Mouse (Mus musculus) limb, embryonic 14.5 days (tissue): ENCODE results near the gene Nol9. TPM values are rescaled to one million over a fixed set of nuclear protein-coding genes. Genes with fewer than 3 reads are reported as not detected.

ENCODE experiments used
- ATAC-seq: fragments of 200-750 bp; cut with Nextera tagmentation; 2 replicates; pipeline ENCODE4 v1.8.0; 2017; ENCODE audit warnings: low read depth, moderate number of reproducible peaks, moderate TSS enrichment; ENCODE audit not compliant: low FRiP score
- DNase-seq: peaks from one replicate; pipeline ENCODE4 v3.0.0-alpha.2; 2015; ENCODE audit warnings: low spot score
- H3K27ac ChIP-seq: fragments of 300-500 bp; sonication (generic); replicated peaks from 2 replicates; pipeline ENCODE4 v1.5.1; 2014; ENCODE audit warnings: low read depth, mild to moderate bottlenecking, low read length, moderate library complexity, mixed read lengths
- H3K27me3 ChIP-seq: fragments of 300-500 bp; sonication (generic); 2 replicates; pipeline ENCODE4 v1.6.1; 2014; ENCODE audit warnings: low read length, mixed read lengths; ENCODE audit not compliant: control insufficient read depth, insufficient read depth
- H3K36me3 ChIP-seq: fragments of 300-500 bp; sonication (generic); 2 replicates; pipeline ENCODE4 v1.6.1; 2014; ENCODE audit warnings: mild to moderate bottlenecking, low read length, moderate library complexity, mixed read lengths; ENCODE audit not compliant: control insufficient read depth, insufficient read depth
- H3K4me1 ChIP-seq: fragments of 300-500 bp; sonication (generic); 2 replicates; pipeline ENCODE4 v1.6.1; 2014; ENCODE audit warnings: antibody characterized with exemption, low read length, mixed read lengths; ENCODE audit not compliant: control insufficient read depth, insufficient read depth
- H3K4me2 ChIP-seq: fragments of 300-500 bp; sonication (generic); replicated peaks from 2 replicates; pipeline ENCODE4 v1.6.1; 2014; ENCODE audit warnings: low read depth, mild to moderate bottlenecking, low read length, moderate library complexity; ENCODE audit not compliant: severe bottlenecking
- H3K4me3 ChIP-seq: fragments of 300-500 bp; sonication (generic); replicated peaks from 2 replicates; pipeline ENCODE4 v1.5.1; 2014; ENCODE audit warnings: low read length
- H3K9ac ChIP-seq: fragments of 300-500 bp; sonication (generic); 2 replicates; pipeline ENCODE4 v1.6.1; 2014; ENCODE audit warnings: mild to moderate bottlenecking, low read depth, low read length, moderate library complexity; ENCODE audit not compliant: severe bottlenecking
- H3K9me3 ChIP-seq: fragments of 300-500 bp; sonication (generic); 2 replicates; pipeline ENCODE4 v1.6.1; 2016; ENCODE audit warnings: low read length; ENCODE audit not compliant: control insufficient read depth
- POLR2A ChIP-seq: fragments of 200-500 bp; IDR thresholded peaks from 2 replicates; pipeline ENCODE4 v1.8.0; 2012; ENCODE audit warnings: inconsistent platforms, mild to moderate bottlenecking, moderate library complexity, borderline replicate concordance; ENCODE audit not compliant: insufficient read depth, insufficient read length; ENCODE audit errors: extremely low read depth
- WGBS: fragments of 180-500 bp; shearing (Covaris S2); extraction: QIAGEN DNeasy Blood & Tissue Kit; methylation state at CpG from one replicate; pipeline ENCODE4 v1.1.7; 2014; 5-methylcytosine and 5-hydroxymethylcytosine counted together
- polyA plus RNA-seq, 2 experiments: library from polyadenylated mRNA; depleted of rRNA in 1 of 2; stranded (reverse) in 1 of 2; unstranded in 1 of 2; fragments of >200 nt; fragmentation: Nextera tagmentation in 1 of 2; extraction: Ambion mirVana in 1 of 2; gene quantifications; 2 replicates each; pipeline versions ENCODE4 v1.2.1 to v1.2.3; 2012 to 2014

Nol9 gene
- polyA plus RNA-seq, 2 experiments = 25.9 to 28.5 TPM

GRCm38 (mm10) chr4:152072121-152072601 is 33.0 kb downstream of the Nol9 start, which contains the start of gene Plekhg5:
Plekhg5 (plus strand) TSS chr4:152072498.
- no peaks in the 10 kb centered on the region for H3K9me3 ChIP-seq
- no peak within 1 kb of the TSS for H3K9ac ChIP-seq
- H3K4me3 ChIP-seq = no peak within 1 kb of the TSS
- H3K4me2 ChIP-seq = no peak within 1 kb of the TSS
- DNase-seq (no peak), ATAC-seq (no peak)
- H3K27me3 ChIP-seq = no peaks in the 10 kb centered on the region
- no peaks in the 10 kb centered on the region for H3K36me3 ChIP-seq
- H3K4me1 ChIP-seq = 0 out of 2 replicates have a peak, but pooled peaks cover 7% of the 10 kb centered on the region
- TF ChIP-seq POLR2A = no peak
- H3K27ac ChIP-seq = no peak within 1 kb of the TSS; the same call in 1 of the 2 replicates
- WGBS = 67% methylated on average over 10 of the region's 10 CpGs

GRCm38 (mm10) chr4:152072655-152073054 is 33.5 kb downstream of the Nol9 start:
- no peak overlapping the region for H3K4me2 ChIP-seq
- H3K36me3 ChIP-seq = no peaks in the 10 kb centered on the region
- H3K9me3 ChIP-seq = no peaks in the 10 kb centered on the region
- H3K9ac ChIP-seq = no peak overlapping the region
- 0 out of 2 replicates have a peak, but pooled peaks cover 7% of the 10 kb centered on the region for H3K4me1 ChIP-seq
- DNase-seq = no peak
- WGBS = 71% methylated on average over 10 of the region's 10 CpGs
- H3K27ac ChIP-seq = no peak overlapping the region; the same call in 1 of the 2 replicates
- no peak for ATAC-seq
- no peak overlapping the region for H3K4me3 ChIP-seq
- no peaks in the 10 kb centered on the region for H3K27me3 ChIP-seq
- no peak for TF ChIP-seq POLR2A

GRCm38 (mm10) chr4:152073715-152074114 is 34.6 kb downstream of the Nol9 start:
- no peaks in the 10 kb centered on the region for H3K36me3 ChIP-seq
- no peak for DNase-seq
- no peak overlapping the region for H3K4me3 ChIP-seq
- no peak overlapping the region for H3K27ac ChIP-seq
- 64% methylated on average over 6 of the region's 6 CpGs for WGBS
- no peaks in the 10 kb centered on the region for H3K27me3 ChIP-seq
- H3K4me2 ChIP-seq = no peak overlapping the region
- H3K4me1 ChIP-seq = 0 out of 2 replicates have a peak, but pooled peaks cover 7% of the 10 kb centered on the region
- TF ChIP-seq POLR2A = no peak
- no peak for ATAC-seq
- H3K9me3 ChIP-seq = no peaks in the 10 kb centered on the region
- no peak overlapping the region for H3K9ac ChIP-seq

GRCm38 (mm10) chr4:152074548-152074947 is 35.4 kb downstream of the Nol9 start:
- Histone ChIP-seq H3K4me1 (0 out of 2 replicates have a peak, but pooled peaks cover 7% of the 10 kb centered on the region), H3K27ac (no peak overlapping the region), H3K4me3 (no peak overlapping the region), H3K9me3 (no peaks in the 10 kb centered on the region), H3K27me3 (no peaks in the 10 kb centered on the region), H3K4me2 (no peak overlapping the region), H3K36me3 (no peaks in the 10 kb centered on the region), H3K9ac (no peak overlapping the region)
- 82% methylated on average over 9 of the region's 9 CpGs for WGBS
- TF ChIP-seq POLR2A = no peak
- no peak for DNase-seq
- no peak for ATAC-seq

- ATAC-seq (no peak), DNase-seq (no peak)
- Histone ChIP-seq H3K4me1 (no peaks in the 10 kb centered on the region), H3K4me2 (no peak overlapping the region), H3K9ac (no peak overlapping the region), H3K36me3 (no peaks in the 10 kb centered on the region), H3K27me3 (no peaks in the 10 kb centered on the region), H3K9me3 (no peaks in the 10 kb centered on the region), H3K4me3 (no peak overlapping the region), H3K27ac (no peak overlapping the region)
- no peak for TF ChIP-seq POLR2A
- WGBS = 90% methylated on average over 9 of the region's 9 CpGs
These were observed 38.1 kb downstream of the Nol9 start for GRCm38 (mm10) chr4:152077191-152077590.
